Mouse (Mus musculus) liver, embryonic 14.5 days (tissue): ENCODE data around the gene Ssh2. TPM values are rescaled to one million over a fixed set of nuclear protein-coding genes. Genes with fewer than 3 reads are reported as not detected.
A peak's percentile ranks its signal among the peaks of the same experiment; 100 is the strongest.

Experiments
- ATAC-seq: fragments of 200-750 bp; cut with Nextera tagmentation; 2 replicates; pipeline ENCODE4 v1.8.0; 2017; ENCODE audit warnings: moderate number of reproducible peaks, mild to moderate bottlenecking, moderate library complexity; ENCODE audit not compliant: insufficient read depth
- DNase-seq, 3 experiments: peaks; one replicate each; pipeline ENCODE4 v3.0.0-alpha.2; 2012 to 2013; ENCODE audit warnings: low read depth in 3 of 3, low spot score in 3 of 3
- H3K27ac ChIP-seq: fragments of 300-500 bp; sonication (generic); 2 replicates; pipeline ENCODE4 v1.5.1; 2014; ENCODE audit warnings: moderate library complexity, mild to moderate bottlenecking, control low read depth, inconsistent platforms
- H3K27me3 ChIP-seq: fragments of 300-500 bp; sonication (generic); 2 replicates; pipeline ENCODE4 v1.6.1; 2014; ENCODE audit warnings: mild to moderate bottlenecking, low read length, moderate library complexity; ENCODE audit not compliant: control insufficient read depth, insufficient read depth
- H3K36me3 ChIP-seq: fragments of 300-500 bp; sonication (generic); replicated peaks from 2 replicates; pipeline ENCODE4 v1.6.1; 2014; ENCODE audit warnings: low read depth; ENCODE audit not compliant: control insufficient read depth, insufficient read depth
- H3K4me1 ChIP-seq, 2 experiments: fragments of 200-500 bp in 1 of 2; fragments of 300-500 bp in 1 of 2; sonication (generic) in 1 of 2; replicated peaks; 2 replicates each; pipeline ENCODE4 v1.6.1; 2012 to 2014; ENCODE audit warnings: antibody characterized with exemption in 1 of 2, inconsistent platforms in 1 of 2, low read length in 1 of 2; ENCODE audit not compliant: control insufficient read depth in 2 of 2, insufficient read depth in 2 of 2
- H3K4me2 ChIP-seq: fragments of 300-500 bp; sonication (generic); 2 replicates; pipeline ENCODE4 v1.6.1; 2014; ENCODE audit warnings: low read depth, mild to moderate bottlenecking, control low read depth, moderate library complexity
- H3K4me3 ChIP-seq, 2 experiments: fragments of 200-500 bp in 1 of 2; fragments of 300-500 bp in 1 of 2; sonication (generic) in 1 of 2; 2 replicates each; pipeline ENCODE4 v1.5.1; 2012 to 2014; ENCODE audit warnings: low read depth in 2 of 2, low read length in 2 of 2, mild to moderate bottlenecking in 2 of 2, control low read depth in 1 of 2, inconsistent platforms in 1 of 2, moderate library complexity in 1 of 2; ENCODE audit not compliant: insufficient read depth in 1 of 2
- H3K9ac ChIP-seq: fragments of 300-500 bp; sonication (generic); replicated peaks from 2 replicates; pipeline ENCODE4 v1.6.1; 2014; ENCODE audit warnings: mild to moderate bottlenecking, control low read depth, moderate library complexity
- H3K9me3 ChIP-seq: fragments of 300-500 bp; sonication (generic); 2 replicates; pipeline ENCODE4 v1.6.1; 2016; ENCODE audit warnings: low read length, mixed read lengths; ENCODE audit not compliant: control insufficient read depth
- CTCF ChIP-seq: IDR thresholded peaks from 2 replicates; pipeline ENCODE4 v1.5.1; 2016; ENCODE audit warnings: antibody characterized with exemption, low read depth, control low read depth
- EP300 ChIP-seq: IDR thresholded peaks from 2 replicates; pipeline ENCODE4 v1.6.1; 2016; ENCODE audit warnings: antibody characterized with exemption, low read depth
- WGBS: fragments of 180-500 bp; shearing (Covaris S2); extraction: QIAGEN DNeasy Blood & Tissue Kit; methylation state at CpG from one replicate; pipeline ENCODE4 v1.1.7; 2014; ENCODE audit not compliant: insufficient replicate concordance; 5-methylcytosine and 5-hydroxymethylcytosine counted together
- polyA plus RNA-seq, 2 experiments: library from polyadenylated mRNA; depleted of rRNA in 1 of 2; stranded (reverse) in 1 of 2; unstranded in 1 of 2; fragments of >200 nt; fragmentation: Nextera tagmentation in 1 of 2; extraction: Ambion mirVana in 1 of 2; gene quantifications; 2 replicates each; pipeline versions ENCODE4 v1.2.1 to v1.2.3; 2012 to 2014

Gene Ssh2
- polyA plus RNA-seq, 2 experiments: 2.5 to 3.6 TPM

DNA sequence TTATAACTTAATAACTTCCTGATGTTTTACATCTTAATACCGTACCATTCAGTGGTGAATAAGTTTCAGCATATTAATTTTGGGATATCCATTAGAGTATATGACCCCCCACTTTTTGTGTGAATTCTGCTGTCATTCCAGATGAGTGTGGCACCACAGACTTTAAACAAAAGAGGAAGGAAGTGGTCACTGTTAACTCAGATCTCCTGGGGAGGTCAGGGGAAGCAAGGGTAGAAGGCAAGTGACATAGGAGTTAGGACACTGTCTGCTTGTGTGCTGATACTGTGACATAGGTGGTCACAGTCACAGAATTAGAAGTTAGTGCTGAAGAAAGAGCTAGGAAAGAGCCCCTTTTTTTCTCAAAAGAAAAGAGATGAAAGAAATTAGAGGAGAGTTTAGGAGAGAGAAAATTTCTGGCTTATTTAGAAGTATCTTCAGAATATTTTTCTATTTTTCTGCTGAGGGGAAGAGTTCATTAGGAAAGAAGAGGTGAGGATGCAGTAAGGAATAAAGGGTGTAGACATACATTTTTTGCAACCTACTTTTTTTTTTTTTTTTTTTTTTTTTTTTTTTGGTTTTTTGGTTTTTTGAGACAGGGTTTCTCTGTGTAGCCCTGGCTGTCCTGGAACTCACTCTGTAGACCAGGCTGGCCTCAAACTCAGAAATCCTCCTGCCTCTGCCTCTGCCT lies 23.7 kb downstream of the Ssh2 start:
- no peak overlapping the region for H3K4me2 ChIP-seq
- TF ChIP-seq CTCF: no peak
- TF ChIP-seq EP300: no peak
- no peaks in the 10 kb centered on the region for H3K9me3 ChIP-seq
- no peaks in the 10 kb centered on the region for H3K36me3 ChIP-seq
- no peak overlapping the region for H3K9ac ChIP-seq
- WGBS: 42% methylated on average over 1 of the region's 1 CpGs
- no peak overlapping the region for H3K4me3 ChIP-seq
- H3K4me1 ChIP-seq: 0 out of 4 replicates have a peak, but pooled peaks cover 0 to 4% of the 10 kb centered on the region in 2 experiments
- ATAC-seq (no peak), DNase-seq (peak in 1 of 3 experiments; percentile 27)
- H3K27ac ChIP-seq: no peak overlapping the region
- no peaks in the 10 kb centered on the region for H3K27me3 ChIP-seq

DNA sequence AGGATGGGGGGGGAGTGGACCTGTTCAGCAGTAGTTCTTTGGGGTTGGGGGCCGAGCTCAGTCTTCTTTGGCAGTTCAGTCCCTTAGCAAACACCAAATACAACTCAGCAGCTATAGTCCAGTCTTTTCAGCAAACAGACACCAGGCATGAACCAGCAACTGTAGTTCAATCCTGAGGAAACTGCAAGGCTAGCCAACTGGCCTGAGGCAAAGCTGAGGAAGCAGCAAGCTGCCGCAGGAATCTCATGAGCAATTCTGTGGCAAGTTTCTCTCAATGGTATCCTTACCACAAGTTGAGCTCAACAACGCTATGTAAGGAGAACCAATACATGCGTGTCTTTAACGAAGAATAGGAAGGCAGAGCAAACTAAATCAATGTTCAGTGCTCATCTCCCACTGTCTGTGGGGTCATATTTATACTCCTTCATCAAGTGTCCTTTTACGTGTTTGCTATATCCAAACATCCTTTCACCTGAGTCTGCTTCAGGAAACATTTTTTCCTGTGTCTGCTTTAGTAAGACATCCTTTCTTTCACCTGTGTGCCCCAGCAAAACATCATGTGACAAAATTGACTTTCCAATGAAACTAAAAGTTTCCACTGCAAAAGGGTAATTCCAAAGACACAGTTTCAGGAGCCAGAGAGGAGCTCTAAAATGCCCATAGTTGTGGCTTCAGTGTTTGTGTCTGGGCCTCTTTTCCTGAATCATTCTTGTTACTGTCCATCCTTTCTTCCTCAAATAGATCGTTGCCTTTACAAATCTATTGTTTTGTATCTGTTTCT lies 24.6 kb downstream of the Ssh2 start:
- 43% methylated on average over 7 of the region's 7 CpGs for WGBS
- DNase-seq (no peak), ATAC-seq (no peak)
- Histone ChIP-seq H3K9ac (no peak overlapping the region), H3K9me3 (no peaks in the 10 kb centered on the region), H3K36me3 (no peaks in the 10 kb centered on the region), H3K4me3 (no peak overlapping the region), H3K4me2 (no peak overlapping the region), H3K27me3 (no peaks in the 10 kb centered on the region), H3K4me1 (0 out of 4 replicates have a peak, but pooled peaks cover 0 to 4% of the 10 kb centered on the region in 2 experiments), H3K27ac (no peak overlapping the region)
- TF ChIP-seq CTCF: no peak
- TF ChIP-seq EP300: no peak

DNA sequence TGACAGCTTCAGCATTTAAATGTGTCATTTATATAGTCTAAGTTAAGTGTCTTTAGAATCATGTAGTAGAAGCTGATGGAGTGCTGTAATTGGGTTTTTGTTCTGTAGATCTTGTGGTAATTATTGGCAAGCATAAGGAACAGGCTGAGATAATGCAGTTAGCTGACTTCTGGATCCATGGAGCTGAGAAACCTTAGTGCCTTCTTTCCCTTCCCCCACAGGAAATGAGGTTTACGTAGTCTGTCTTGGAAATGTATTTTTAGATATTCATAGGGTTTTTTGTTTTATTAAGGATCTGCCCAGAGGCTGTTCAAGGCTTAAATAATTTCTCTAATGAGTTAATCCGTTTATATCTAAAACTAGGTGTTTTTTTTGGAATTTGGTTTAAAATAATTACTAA lies 26.8 kb downstream of the Ssh2 start:
- H3K4me3 ChIP-seq: no peak overlapping the region
- no peak overlapping the region for H3K27ac ChIP-seq
- no peaks in the 10 kb centered on the region for H3K36me3 ChIP-seq
- no peaks in the 10 kb centered on the region for H3K27me3 ChIP-seq
- ATAC-seq: no peak
- no peaks in the 10 kb centered on the region for H3K9me3 ChIP-seq
- TF ChIP-seq EP300: no peak
- TF ChIP-seq CTCF: no peak
- H3K4me2 ChIP-seq: no peak overlapping the region
- DNase-seq: no peak
- 28% methylated on average over 2 of the region's 2 CpGs for WGBS
- H3K4me1 ChIP-seq: 0 out of 4 replicates have a peak, but pooled peaks cover 0 to 4% of the 10 kb centered on the region in 2 experiments
- no peak overlapping the region for H3K9ac ChIP-seq

DNA sequence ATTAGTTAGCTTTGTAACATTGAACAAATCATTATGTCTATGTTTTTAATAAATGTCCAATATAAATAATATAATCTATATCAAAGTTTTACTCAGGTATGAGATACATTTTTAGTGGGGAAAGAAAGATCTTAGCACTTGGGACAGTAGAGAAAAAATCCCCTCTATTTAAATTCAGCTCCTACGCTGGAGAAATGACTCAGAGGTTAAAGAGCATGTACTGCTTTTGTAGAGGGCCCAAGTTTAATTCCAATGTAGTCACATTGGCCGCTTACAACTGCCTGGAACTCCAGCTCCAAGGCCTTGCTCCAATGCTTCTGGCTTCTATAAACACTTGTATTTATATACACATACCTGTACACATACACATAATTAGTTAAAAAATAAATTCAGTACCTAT lies 36.7 kb downstream of the Ssh2 start:
- no peak for TF ChIP-seq EP300
- TF ChIP-seq CTCF: no peak
- Histone ChIP-seq H3K27me3 (no peaks in the 10 kb centered on the region), H3K4me1 (no peaks in the 10 kb centered on the region), H3K36me3 (no peaks in the 10 kb centered on the region), H3K4me3 (no peak overlapping the region), H3K9ac (no peak overlapping the region), H3K9me3 (no peaks in the 10 kb centered on the region), H3K4me2 (no peak overlapping the region), H3K27ac (no peak overlapping the region)
- no peak for ATAC-seq
- 72% methylated on average over 2 of the region's 2 CpGs for WGBS
- DNase-seq: no peak

DNA sequence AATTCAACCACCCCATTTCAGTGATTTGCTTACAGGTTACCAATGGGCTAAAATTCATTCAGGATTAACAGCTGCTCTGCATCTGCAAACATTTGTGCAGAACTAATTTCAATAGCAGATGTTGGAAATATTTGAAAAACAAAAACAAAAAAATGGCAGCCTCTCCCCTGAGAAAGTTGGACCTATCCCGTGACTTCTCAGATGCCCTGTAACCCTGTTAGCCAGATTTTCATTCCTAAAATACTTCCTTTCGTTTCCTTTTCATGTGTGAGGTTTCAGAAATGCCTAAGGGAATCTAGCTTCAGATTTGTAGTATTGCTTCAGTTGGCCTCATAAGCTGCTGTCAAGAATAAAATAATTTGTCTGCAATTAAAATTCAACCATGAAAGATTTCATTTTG lies 43.4 kb downstream of the Ssh2 start:
- no peak for ATAC-seq

More for the DNA sequence above, 43.4 kb downstream of the Ssh2 start:
- Histone ChIP-seq H3K4me1 (no peaks in the 10 kb centered on the region), H3K27me3 (no peaks in the 10 kb centered on the region), H3K36me3 (no peaks in the 10 kb centered on the region), H3K9ac (no peak overlapping the region), H3K4me3 (no peak overlapping the region), H3K27ac (no peak overlapping the region), H3K9me3 (no peaks in the 10 kb centered on the region), H3K4me2 (no peak overlapping the region)
- WGBS: 61% methylated on average over 2 of the region's 2 CpGs
- no peak for DNase-seq
- TF ChIP-seq EP300 (no peak), CTCF (no peak)
